In genomic region chr10:120390912-120391835, GRCm38 (mm10) we compare ENCODE assay signal across 8 mouse cellular contexts.
DNase-seq lines count a peak whose midpoint lies in the region; ATAC-seq lines count a peak whose summit lies in the region.

No protein-coding gene starts in this region.

- no peaks in the 10 kb centered on the region for H3K36me3 ChIP-seq in heart, embryonic 13.5 days
- peaks cover 9% of the 10 kb centered on the region; the same call in 1 of the 2 replicates for H3K36me3 ChIP-seq in intestine, embryonic 14.5 days (ENCODE audit: control insufficient read depth, insufficient read depth, low read length)
- H3K36me3 ChIP-seq in limb, embryonic 13.5 days, result no peaks in the 10 kb centered on the region
- no peaks in the 10 kb centered on the region for H3K36me3 ChIP-seq in neural tube, embryonic 14.5 days (ENCODE audit: control insufficient read depth, insufficient read depth, low read length)

- WGBS in heart, embryonic 13.5 days, result 57% methylated on average over 28 of the region's 28 CpGs
- 16% methylated on average over 28 of the region's 28 CpGs for WGBS in intestine, embryonic 14.5 days
- WGBS in limb, embryonic 13.5 days, result 24% methylated on average over 28 of the region's 28 CpGs
- WGBS in neural tube, embryonic 14.5 days, result 8% methylated on average over 28 of the region's 28 CpGs

- peak overlapping the region; percentile 14; the same call in 1 of the 2 replicates for H3K4me2 ChIP-seq in heart, embryonic 13.5 days
- H3K4me2 ChIP-seq in intestine, embryonic 14.5 days (ENCODE audit: low read length), result peak overlapping the region; percentile 28
- peak overlapping the region; percentile 28 for H3K4me2 ChIP-seq in limb, embryonic 13.5 days (replicated peaks)
- H3K4me2 ChIP-seq in neural tube, embryonic 14.5 days (ENCODE audit: low read depth, low read length), result peak overlapping the region; percentile 33

- H3K27me3 ChIP-seq in heart, embryonic 13.5 days (replicated peaks), result no peaks in the 10 kb centered on the region
- H3K27me3 ChIP-seq in intestine, embryonic 14.5 days (replicated peaks; ENCODE audit: control insufficient read depth, insufficient read depth, low read length), result no peaks in the 10 kb centered on the region
- no peaks in the 10 kb centered on the region for H3K27me3 ChIP-seq in limb, embryonic 13.5 days
- H3K27me3 ChIP-seq in neural tube, embryonic 14.5 days (ENCODE audit: control insufficient read depth, insufficient read depth, low read length), result peaks cover 5% of the 10 kb centered on the region; the same call in 1 of the 2 replicates

- intact Hi-C loops in heart, postnatal 25 days (cut with DNase I), result no loop called here
- intact Hi-C loops in left cerebral cortex, postnatal 14 days (cut with DNase I), result no loop called here

- no peak for DNase-seq in heart, postnatal 25 days (ENCODE audit: low spot score)
- peak; percentile 69 for DNase-seq in intestine, embryonic 14.5 days (ENCODE audit: low spot score)
- no peak for DNase-seq in retina, postnatal 1 day
- no peak for DNase-seq in left cerebral cortex, postnatal 14 days (ENCODE audit: low spot score in 2 of 2)

- H3K27ac ChIP-seq in heart, embryonic 13.5 days (replicated peaks), result no peak overlapping the region
- peak overlapping the region; percentile 86 for H3K27ac ChIP-seq in intestine, embryonic 14.5 days (ENCODE audit: low read depth)
- no peak overlapping the region for H3K27ac ChIP-seq in limb, embryonic 13.5 days
- H3K27ac ChIP-seq in neural tube, embryonic 14.5 days (ENCODE audit: low read depth, low read length), result no peak overlapping the region

- no peak overlapping the region for H3K4me3 ChIP-seq in heart, embryonic 13.5 days
- H3K4me3 ChIP-seq in intestine, embryonic 14.5 days (ENCODE audit: low read depth, low read length), result no peak overlapping the region
- H3K4me3 ChIP-seq in limb, embryonic 13.5 days, result no peak overlapping the region
- no peak overlapping the region for H3K4me3 ChIP-seq in neural tube, embryonic 14.5 days (ENCODE audit: low read depth, low read length)

- H3K9ac ChIP-seq in heart, embryonic 13.5 days, result no peak overlapping the region
- 0 out of 2 replicates have a peak overlapping the region, but pooled peaks have one; percentile 25 for H3K9ac ChIP-seq in intestine, embryonic 14.5 days (ENCODE audit: low read length)
- H3K9ac ChIP-seq in limb, embryonic 13.5 days, result no peak overlapping the region
- peak overlapping the region; percentile 37; the same call in 1 of the 2 replicates for H3K9ac ChIP-seq in neural tube, embryonic 14.5 days (replicated peaks; ENCODE audit: low read depth, low read length)

- peaks cover 42% of the 10 kb centered on the region for H3K4me1 ChIP-seq in heart, embryonic 13.5 days
- H3K4me1 ChIP-seq in intestine, embryonic 14.5 days (replicated peaks; ENCODE audit: control insufficient read depth, insufficient read depth, low read length), result peaks cover 61% of the 10 kb centered on the region
- H3K4me1 ChIP-seq in limb, embryonic 13.5 days, result peaks cover 80% of the 10 kb centered on the region
- peaks cover 13% of the 10 kb centered on the region; the same call in 1 of the 2 replicates for H3K4me1 ChIP-seq in neural tube, embryonic 14.5 days (ENCODE audit: control insufficient read depth, insufficient read depth, low read length)

- ATAC-seq in heart, embryonic 13.5 days (ENCODE audit: extremely low read depth, insufficient number of reproducible peaks, low FRiP score, low TSS enrichment), result no peak
- 0 out of 2 replicates have a peak, but pooled peaks have one; percentile 34 for ATAC-seq in intestine, embryonic 14.5 days (replicated peaks; ENCODE audit: low FRiP score, low TSS enrichment, low read depth)
- no peak for ATAC-seq in limb, embryonic 13.5 days (ENCODE audit: low FRiP score, low read depth)
- ATAC-seq in neural tube, embryonic 14.5 days (ENCODE audit: low read depth), result no peak
- ATAC-seq in megakaryocyte-erythroid progenitor cell, adult 5-6 weeks (replicated peaks; ENCODE audit: low FRiP score, low TSS enrichment, poor library complexity, severe bottlenecking), result no peak

- H3K9me3 ChIP-seq in heart, embryonic 13.5 days, result no peaks in the 10 kb centered on the region
- H3K9me3 ChIP-seq in intestine, embryonic 14.5 days (ENCODE audit: control insufficient read depth, low read length), result no peaks in the 10 kb centered on the region
- H3K9me3 ChIP-seq in limb, embryonic 13.5 days, result no peaks in the 10 kb centered on the region
- no peaks in the 10 kb centered on the region for H3K9me3 ChIP-seq in neural tube, embryonic 14.5 days (ENCODE audit: control insufficient read depth, low read length)

Comparison
In these comparisons a context has a peak if more than half of its experiments do, and no peak if none do; other contexts are left out.
1. H3K9ac ChIP-seq: peak in intestine, embryonic 14.5 days (single experiment) and neural tube, embryonic 14.5 days (single experiment); none in heart, embryonic 13.5 days (single experiment) and limb, embryonic 13.5 days (single experiment).
2. Peak in every context shown above with its lines, with median percentiles within 50 percentile points of each other: H3K4me2 ChIP-seq.